Mouse (Mus musculus) midbrain, embryonic 14.5 days (tissue): Measurements from ENCODE around the gene Tprgl. TPM values are rescaled to one million over a fixed set of nuclear protein-coding genes. Genes with fewer than 3 reads are reported as not detected.

Experiments used
- ATAC-seq: fragments of 200-750 bp; cut with Nextera tagmentation; 2 replicates; pipeline ENCODE4 v1.8.0; 2017; ENCODE audit warnings: moderate number of reproducible peaks, moderate library complexity; ENCODE audit not compliant: low FRiP score, low TSS enrichment
- DNase-seq: peaks from one replicate; pipeline ENCODE4 v3.0.0-alpha.2; 2015
- H3K27ac ChIP-seq: fragments of 300-500 bp; sonication (generic); replicated peaks from 2 replicates; pipeline ENCODE4 v1.5.1; 2014; ENCODE audit warnings: mild to moderate bottlenecking, low read depth, low read length, moderate library complexity
- H3K27me3 ChIP-seq: fragments of 300-500 bp; sonication (generic); 2 replicates; pipeline ENCODE4 v1.6.1; 2014; ENCODE audit warnings: low read length, control low read depth, mixed read lengths; ENCODE audit not compliant: control insufficient read depth, insufficient read depth
- H3K36me3 ChIP-seq: fragments of 300-500 bp; sonication (generic); 2 replicates; pipeline ENCODE4 v1.6.1; 2014; ENCODE audit warnings: low read length, control low read depth; ENCODE audit not compliant: control insufficient read depth, insufficient read depth
- H3K4me1 ChIP-seq: fragments of 300-500 bp; sonication (generic); 2 replicates; pipeline ENCODE4 v1.6.1; 2014; ENCODE audit warnings: mild to moderate bottlenecking, antibody characterized with exemption, low read length, control low read depth; ENCODE audit not compliant: control insufficient read depth, insufficient read depth
- H3K4me2 ChIP-seq: fragments of 300-500 bp; sonication (generic); 2 replicates; pipeline ENCODE4 v1.6.1; 2014; ENCODE audit warnings: mild to moderate bottlenecking, low read length, moderate library complexity
- H3K4me3 ChIP-seq: fragments of 300-500 bp; sonication (generic); replicated peaks from 2 replicates; pipeline ENCODE4 v1.5.1; 2014; ENCODE audit warnings: low read depth, low read length
- H3K9ac ChIP-seq: fragments of 300-500 bp; sonication (generic); replicated peaks from 2 replicates; pipeline ENCODE4 v1.6.1; 2014; ENCODE audit warnings: mild to moderate bottlenecking, low read length, moderate library complexity
- H3K9me3 ChIP-seq: fragments of 300-500 bp; sonication (generic); 2 replicates; pipeline ENCODE4 v1.6.1; 2016; ENCODE audit warnings: low read length, control low read depth, mixed read lengths; ENCODE audit not compliant: control insufficient read depth
- WGBS: fragments of 180-500 bp; shearing (Covaris S2); extraction: QIAGEN DNeasy Blood & Tissue Kit; methylation state at CpG from one replicate; pipeline ENCODE4 v1.1.7; 2014; 5-methylcytosine and 5-hydroxymethylcytosine counted together
- polyA plus RNA-seq: library from polyadenylated mRNA; unstranded; fragments of >200 nt; fragmentation: Nextera tagmentation; extraction: Ambion mirVana; gene quantifications from 2 replicates; pipeline ENCODE4 v1.2.1, GENCODE M21; 2014

The Tprgl gene
- polyA plus RNA-seq, 1 experiment from 2014 or later = 208 TPM

DNA sequence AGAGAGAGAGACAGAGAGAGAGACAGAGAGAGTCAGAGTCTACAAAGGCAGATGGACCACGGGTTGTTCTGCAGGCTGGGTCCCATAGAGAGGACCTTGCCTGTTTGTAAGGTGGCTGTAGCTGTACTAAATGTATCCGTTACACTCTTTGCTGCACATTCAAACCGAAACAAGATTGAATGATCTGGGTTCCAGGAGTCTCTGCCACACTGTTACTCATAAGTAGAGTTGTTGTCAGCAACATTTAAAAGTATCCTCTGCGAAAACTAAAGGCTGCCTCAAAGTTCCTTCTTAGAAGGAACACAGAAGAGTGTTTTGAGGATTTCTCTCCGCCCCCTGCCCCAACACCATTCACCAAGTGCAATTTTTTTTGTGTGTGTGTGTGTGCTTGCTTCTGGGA lies 23.3 kb downstream of the Tprgl start:
- Histone ChIP-seq H3K9me3 (no peaks in the 10 kb centered on the region), H3K27me3 (peaks cover 46% of the 10 kb centered on the region), H3K4me2 (no peak overlapping the region), H3K27ac (no peak overlapping the region), H3K9ac (no peak overlapping the region), H3K4me1 (peaks cover 12% of the 10 kb centered on the region; the same call in 1 of the 2 replicates), H3K36me3 (no peaks in the 10 kb centered on the region), H3K4me3 (no peak overlapping the region)
- WGBS = 69% methylated on average over 5 of the region's 5 CpGs
- no peak for DNase-seq
- ATAC-seq = no peak

DNA sequence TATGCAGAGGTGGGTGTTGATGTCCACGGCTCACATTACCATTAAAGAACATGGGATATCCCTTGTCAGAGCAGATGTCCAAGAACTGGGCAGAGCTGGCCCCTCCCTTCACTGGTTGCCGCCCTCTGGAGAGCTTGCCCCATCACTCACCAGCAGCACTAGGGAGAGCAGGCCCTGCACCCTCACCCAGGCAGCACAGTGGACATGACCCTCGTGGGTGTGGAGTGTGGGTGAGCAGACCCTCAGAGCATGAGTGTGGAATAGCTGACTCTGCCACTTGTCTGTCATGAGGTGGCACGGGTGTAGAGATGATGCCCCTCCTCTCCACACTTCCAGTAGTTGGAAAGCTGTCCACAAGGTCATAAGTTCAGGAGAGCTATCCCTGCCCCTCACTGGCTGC lies 25.7 kb downstream of the Tprgl start:
- peaks cover 4% of the 10 kb centered on the region; the same call in 1 of the 2 replicates for H3K4me1 ChIP-seq
- ATAC-seq (no peak), DNase-seq (no peak)
- H3K9me3 ChIP-seq = no peaks in the 10 kb centered on the region
- H3K27me3 ChIP-seq = peaks cover 24% of the 10 kb centered on the region
- H3K4me2 ChIP-seq = no peak overlapping the region
- H3K9ac ChIP-seq = no peak overlapping the region
- H3K27ac ChIP-seq = no peak overlapping the region
- 72% methylated on average over 4 of the region's 4 CpGs for WGBS
- H3K4me3 ChIP-seq = no peak overlapping the region
- H3K36me3 ChIP-seq = no peaks in the 10 kb centered on the region

DNA sequence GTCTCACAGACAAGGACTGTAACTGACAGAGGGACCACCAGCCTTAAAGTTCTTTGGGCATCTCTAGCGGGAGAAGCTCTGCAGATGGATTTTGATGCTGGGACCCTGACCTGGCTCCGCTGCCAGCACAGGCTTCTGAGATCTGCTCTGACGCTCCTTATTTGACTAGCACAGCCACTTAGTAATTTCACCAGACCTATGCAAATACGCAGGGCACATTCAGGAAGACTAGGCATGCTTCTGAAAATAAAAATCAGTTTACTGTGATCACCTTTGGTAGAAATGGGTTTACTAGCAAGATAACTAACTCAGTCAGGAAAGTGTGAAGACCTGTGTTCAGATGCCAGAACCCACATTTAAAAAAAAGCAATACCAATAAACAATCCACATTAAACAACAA lies 28.6 kb downstream of the Tprgl start:
- no peaks in the 10 kb centered on the region for H3K9me3 ChIP-seq
- no peaks in the 10 kb centered on the region for H3K36me3 ChIP-seq
- 79% methylated on average over 4 of the region's 4 CpGs for WGBS
- ATAC-seq = no peak
- H3K9ac ChIP-seq = no peak overlapping the region
- H3K4me2 ChIP-seq = no peak overlapping the region
- no peak for DNase-seq
- no peak overlapping the region for H3K27ac ChIP-seq
- H3K27me3 ChIP-seq = no peaks in the 10 kb centered on the region
- no peaks in the 10 kb centered on the region for H3K4me1 ChIP-seq
- H3K4me3 ChIP-seq = no peak overlapping the region

DNA sequence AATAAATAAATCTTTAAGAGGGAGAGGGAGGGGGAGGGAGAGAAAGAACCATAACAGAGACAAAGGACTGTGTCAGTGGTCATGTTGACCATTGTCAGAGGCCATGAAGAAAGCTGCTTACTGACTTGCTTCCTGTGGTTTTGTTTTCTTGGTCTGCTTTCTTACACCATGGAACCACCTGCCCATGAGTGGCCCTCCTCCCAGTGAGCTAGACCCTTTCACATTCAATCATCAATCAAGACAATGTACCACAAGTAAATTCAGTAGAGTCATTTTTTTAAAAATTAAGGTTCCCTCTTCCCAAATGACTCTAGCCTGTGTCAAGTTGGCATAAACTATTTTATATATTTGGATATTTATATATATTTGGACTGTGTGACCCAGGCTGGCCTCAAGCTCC lies 30.5 kb downstream of the Tprgl start:
- no peaks in the 10 kb centered on the region for H3K4me1 ChIP-seq
- no peaks in the 10 kb centered on the region for H3K9me3 ChIP-seq
- H3K9ac ChIP-seq = no peak overlapping the region
- no peak overlapping the region for H3K4me3 ChIP-seq
- H3K27me3 ChIP-seq = no peaks in the 10 kb centered on the region
- ATAC-seq (no peak), DNase-seq (no peak)
- H3K36me3 ChIP-seq = no peaks in the 10 kb centered on the region
- H3K4me2 ChIP-seq = no peak overlapping the region
- H3K27ac ChIP-seq = no peak overlapping the region

DNA sequence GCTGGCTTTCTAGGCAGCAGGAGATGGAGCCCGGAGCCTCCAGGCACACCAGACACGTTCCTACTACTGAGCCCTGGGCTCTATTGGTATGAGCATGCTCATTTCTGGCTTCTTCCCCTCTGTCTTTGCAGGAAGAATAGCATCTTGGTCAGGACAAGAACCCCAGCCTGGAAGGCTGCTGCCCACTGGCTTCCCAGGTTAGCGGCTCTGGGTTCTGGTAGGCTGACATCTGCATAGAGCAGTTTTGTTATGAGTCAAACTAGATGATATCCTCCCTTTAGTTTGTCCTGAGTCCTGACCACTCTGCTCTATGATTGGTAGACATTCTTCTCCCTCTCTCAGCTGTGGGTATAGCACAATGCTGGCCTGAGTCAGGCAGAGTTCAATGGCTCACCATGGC lies 33.2 kb downstream of the Tprgl start:
- 77% methylated on average over 3 of the region's 3 CpGs for WGBS
- ATAC-seq = no peak

DNA sequence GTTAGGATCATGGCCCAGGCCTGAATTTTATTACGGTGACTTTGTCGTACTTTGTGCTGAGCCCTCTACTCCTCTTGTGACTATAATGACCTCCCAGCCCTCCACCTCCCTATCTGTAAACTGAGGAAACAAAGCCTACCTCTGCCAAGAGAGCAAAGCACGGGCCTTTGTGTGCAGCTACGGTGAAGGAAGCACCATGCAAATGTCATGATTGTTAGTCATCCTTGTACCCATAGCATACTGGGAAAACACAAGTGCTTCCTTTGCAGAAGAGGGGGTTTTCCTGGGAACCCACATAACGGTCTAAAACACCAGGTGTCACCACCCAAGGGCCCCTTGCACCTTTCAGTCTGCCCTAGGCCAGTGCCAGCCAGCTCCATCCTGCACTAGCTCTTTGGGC lies 35.3 kb downstream of the Tprgl start:
- no peaks in the 10 kb centered on the region for H3K36me3 ChIP-seq
- H3K9ac ChIP-seq = no peak overlapping the region
- H3K4me2 ChIP-seq = no peak overlapping the region
- ATAC-seq (no peak), DNase-seq (no peak)
- no peaks in the 10 kb centered on the region for H3K27me3 ChIP-seq
- no peak overlapping the region for H3K27ac ChIP-seq
- no peaks in the 10 kb centered on the region for H3K9me3 ChIP-seq
- WGBS = 71% methylated on average over 5 of the region's 5 CpGs
- H3K4me3 ChIP-seq = no peak overlapping the region
- no peaks in the 10 kb centered on the region for H3K4me1 ChIP-seq

More for the DNA sequence above, 33.2 kb downstream of the Tprgl start:
- H3K36me3 ChIP-seq = no peaks in the 10 kb centered on the region
- no peak for DNase-seq
- no peaks in the 10 kb centered on the region for H3K9me3 ChIP-seq
- no peak overlapping the region for H3K4me2 ChIP-seq
- no peaks in the 10 kb centered on the region for H3K4me1 ChIP-seq
- no peak overlapping the region for H3K4me3 ChIP-seq
- H3K9ac ChIP-seq = no peak overlapping the region
- no peak overlapping the region for H3K27ac ChIP-seq
- H3K27me3 ChIP-seq = no peaks in the 10 kb centered on the region

DNA sequence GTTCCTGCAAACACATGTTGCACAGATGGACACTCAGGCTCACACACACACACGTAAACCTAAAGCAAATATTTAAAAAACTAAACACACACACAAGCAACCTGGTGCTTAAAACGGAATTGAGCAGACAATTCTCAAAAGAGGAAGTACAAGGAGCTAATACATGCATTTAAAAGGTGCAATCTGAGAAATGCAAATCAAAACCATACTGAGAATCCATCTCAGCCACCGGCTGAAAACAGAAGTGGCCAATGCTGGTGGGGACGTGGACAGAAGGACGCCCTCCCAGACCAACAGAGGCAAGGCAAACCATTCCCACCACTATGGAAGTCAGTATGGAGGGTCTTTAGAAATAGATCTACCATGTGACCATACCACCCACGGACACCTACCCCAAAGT lies 36.9 kb downstream of the Tprgl start:
- WGBS = 87% methylated on average over 6 of the region's 6 CpGs
- DNase-seq = no peak
- H3K36me3 ChIP-seq = no peaks in the 10 kb centered on the region
- H3K4me2 ChIP-seq = no peak overlapping the region
- no peak overlapping the region for H3K4me3 ChIP-seq
- no peaks in the 10 kb centered on the region for H3K27me3 ChIP-seq
- H3K9ac ChIP-seq = no peak overlapping the region
- H3K9me3 ChIP-seq = no peaks in the 10 kb centered on the region
- H3K27ac ChIP-seq = no peak overlapping the region
- ATAC-seq = no peak
- no peaks in the 10 kb centered on the region for H3K4me1 ChIP-seq

DNA sequence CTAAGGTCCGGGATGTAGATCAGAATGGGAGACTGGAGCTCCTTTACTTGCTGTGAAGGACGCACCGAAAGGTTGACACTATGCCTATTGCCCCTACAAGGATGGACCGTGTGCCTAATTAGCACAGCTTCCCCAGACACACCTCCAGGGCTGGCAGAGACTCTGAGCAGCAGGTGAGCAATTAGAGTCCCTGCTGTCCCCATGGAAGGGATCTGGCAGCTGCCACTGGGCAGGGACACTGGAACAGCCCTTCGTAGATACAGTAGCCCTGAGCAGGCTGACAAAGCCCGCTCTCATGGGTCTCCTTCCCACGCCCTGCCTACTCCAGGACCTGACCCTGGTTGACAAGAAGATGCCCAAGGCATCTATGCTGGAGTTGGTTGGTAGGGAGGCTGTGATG lies 38.1 kb downstream of the Tprgl start:
- WGBS = 73% methylated on average over 7 of the region's 7 CpGs
- H3K27ac ChIP-seq = no peak overlapping the region

DNA sequence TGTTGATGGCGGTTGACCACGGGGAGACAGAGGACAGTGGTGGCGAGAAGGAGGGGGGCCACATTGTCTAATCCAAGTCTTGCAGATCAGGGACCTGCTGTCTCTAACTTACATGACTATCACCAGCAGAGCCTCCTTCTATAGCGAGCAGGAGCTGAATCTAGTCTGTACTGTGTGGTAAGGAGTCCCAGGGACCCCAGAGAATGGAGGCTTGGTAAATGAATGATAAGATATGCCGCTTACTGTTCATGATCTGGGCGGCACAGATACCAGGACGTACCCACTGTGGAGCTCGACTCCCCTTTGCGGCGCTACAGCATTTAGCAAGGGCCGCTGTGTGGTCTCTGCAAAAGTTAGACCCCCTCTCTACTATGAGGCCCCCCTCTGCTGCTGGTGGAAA lies 38.7 kb downstream of the Tprgl start:
- H3K4me3 ChIP-seq = no peak overlapping the region
- no peak overlapping the region for H3K4me2 ChIP-seq
- ATAC-seq (no peak), DNase-seq (no peak)
- no peak overlapping the region for H3K27ac ChIP-seq
- no peak overlapping the region for H3K9ac ChIP-seq
- H3K36me3 ChIP-seq = no peaks in the 10 kb centered on the region
- 80% methylated on average over 11 of the region's 11 CpGs for WGBS
- H3K4me1 ChIP-seq = no peaks in the 10 kb centered on the region
- H3K27me3 ChIP-seq = no peaks in the 10 kb centered on the region
- no peaks in the 10 kb centered on the region for H3K9me3 ChIP-seq

More for the DNA sequence above, 38.1 kb downstream of the Tprgl start:
- Histone ChIP-seq H3K9me3 (no peaks in the 10 kb centered on the region), H3K4me1 (no peaks in the 10 kb centered on the region), H3K4me3 (no peak overlapping the region), H3K36me3 (no peaks in the 10 kb centered on the region), H3K9ac (no peak overlapping the region), H3K4me2 (no peak overlapping the region), H3K27me3 (no peaks in the 10 kb centered on the region)
- ATAC-seq (no peak), DNase-seq (no peak)
